Mouse (Mus musculus): ENCODE results near the gene Usp16.

Gene Usp16

GRCm38 (mm10) chr16:87454419-87455179 is at the start of gene Usp16:
Gene Usp16 (plus strand): TSS chr16:87454703.
- peak; percentile 89 for DNase-seq

- DNase-seq: no peak
Measured at GRCm38 (mm10) chr16:87405001-87405400, 49.5 kb upstream of the Usp16 start.

- no peak for DNase-seq
Measured at GRCm38 (mm10) chr16:87420662-87421061, 33.8 kb upstream of the Usp16 start.

GRCm38 (mm10) chr16:87427516-87427915 is 27.0 kb upstream of the Usp16 start:
- DNase-seq: no peak

GRCm38 (mm10) chr16:87432033-87432814 is 22.3 kb upstream of the Usp16 start, which contains the start of gene Ltn1:
Gene Ltn1 (minus strand): TSS chr16:87432612.
- peak; percentile 99 for DNase-seq

- DNase-seq: no peak
Measured at GRCm38 (mm10) chr16:87434266-87434665, 20.2 kb upstream of the Usp16 start.

- no peak for DNase-seq
Measured at GRCm38 (mm10) chr16:87434946-87435345, 19.6 kb upstream of the Usp16 start.

GRCm38 (mm10) chr16:87435411-87436205 is 18.9 kb upstream of the Usp16 start:
- no peak for DNase-seq

GRCm38 (mm10) chr16:87437096-87437495 is 17.4 kb upstream of the Usp16 start:
- DNase-seq: no peak

GRCm38 (mm10) chr16:87438697-87439096 is 15.8 kb upstream of the Usp16 start:
- no peak for DNase-seq

GRCm38 (mm10) chr16:87440184-87440686 is 14.3 kb upstream of the Usp16 start, which contains the start of gene Rwdd2b:
Gene Rwdd2b (minus strand): TSS chr16:87440573.
- peak; percentile 93 for DNase-seq

- DNase-seq: peak; percentile 53
Measured at GRCm38 (mm10) chr16:87441089-87441488, 13.4 kb upstream of the Usp16 start.

- no peak for DNase-seq
Measured at GRCm38 (mm10) chr16:87442291-87442690, 12.2 kb upstream of the Usp16 start.

GRCm38 (mm10) chr16:87443245-87443644 is 11.3 kb upstream of the Usp16 start:
- DNase-seq: no peak

GRCm38 (mm10) chr16:87444071-87444470 is 10.4 kb upstream of the Usp16 start:
- no peak for DNase-seq

GRCm38 (mm10) chr16:87445110-87445509 is 9.4 kb upstream of the Usp16 start:
- no peak for DNase-seq

- no peak for DNase-seq
Measured at GRCm38 (mm10) chr16:87445528-87445927, 9.0 kb upstream of the Usp16 start.

- DNase-seq: no peak
Measured at GRCm38 (mm10) chr16:87453226-87453625, 1.3 kb upstream of the Usp16 start.

- peak; percentile 42 for DNase-seq
Measured at GRCm38 (mm10) chr16:87455180-87455611, 693 bp downstream of the Usp16 start.

- no peak for DNase-seq
Measured at GRCm38 (mm10) chr16:87458752-87459151, 4.2 kb downstream of the Usp16 start.

- DNase-seq: no peak
Measured at GRCm38 (mm10) chr16:87470579-87470978, 16.1 kb downstream of the Usp16 start.

- DNase-seq: no peak
Measured at GRCm38 (mm10) chr16:87484367-87484766, 29.9 kb downstream of the Usp16 start.

- no peak for DNase-seq
Measured at GRCm38 (mm10) chr16:87486739-87487138, 32.2 kb downstream of the Usp16 start.

Measured in cerebellum, adult 9-10 months (tissue).